ENCODE assay signal across 28 mouse cellular contexts in the genomic region with DNA sequence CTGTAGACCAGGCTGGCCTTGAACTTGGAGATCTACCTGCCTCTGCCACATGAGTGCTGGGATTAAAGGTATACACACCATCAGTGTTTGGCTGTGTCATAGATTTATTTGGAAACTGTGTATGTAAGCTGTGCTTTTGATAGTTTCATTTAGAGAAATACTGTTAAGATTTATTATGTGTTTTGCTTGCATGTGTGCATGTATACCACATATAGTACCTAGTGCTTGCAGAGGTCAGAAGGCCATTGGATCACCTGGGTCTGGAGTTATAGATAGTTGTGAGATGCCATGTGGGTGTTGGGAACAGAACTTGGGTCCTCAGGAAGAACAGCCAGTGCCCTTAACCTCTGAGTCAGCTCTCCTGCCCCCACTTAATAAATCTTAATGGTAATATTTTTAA.
"Had no signal": no experiment of that assay in that cellular context is flagged by ENCODE, and none has a peak within 500 bp of the region (broad histone marks: within the 10 kb centered on the region; RNA-seq: fewer than 3 reads in every experiment).

No protein-coding gene starts in this region.

- H3K4me3 ChIP-seq: embryonic facial prominence, embryonic 10.5 days; embryonic facial prominence, embryonic 12.5 days; embryonic facial prominence, embryonic 13.5 days; embryonic facial prominence, embryonic 15.5 days; erythroblast, embryonic 14.5 days; forebrain, embryonic 10.5 days; forebrain, embryonic 12.5 days; forebrain, embryonic 13.5 days; forebrain, embryonic 15.5 days; gastrocnemius, adult 2 months; heart, adult 2 months had no signal

- H3K9me3 ChIP-seq: embryonic facial prominence, embryonic 10.5 days; embryonic facial prominence, embryonic 12.5 days; embryonic facial prominence, embryonic 15.5 days; forebrain, embryonic 10.5 days; forebrain, embryonic 12.5 days; forebrain, embryonic 13.5 days; forebrain, embryonic 15.5 days had no signal

- H3K4me1 ChIP-seq: embryonic facial prominence, embryonic 10.5 days; embryonic facial prominence, embryonic 12.5 days; embryonic facial prominence, embryonic 13.5 days; embryonic facial prominence, embryonic 15.5 days; forebrain, embryonic 10.5 days; forebrain, embryonic 12.5 days; forebrain, embryonic 13.5 days; forebrain, embryonic 15.5 days had no signal

- H3K4me2 ChIP-seq: embryonic facial prominence, embryonic 12.5 days; embryonic facial prominence, embryonic 13.5 days; embryonic facial prominence, embryonic 15.5 days; forebrain, embryonic 12.5 days; forebrain, embryonic 13.5 days; forebrain, embryonic 15.5 days had no signal

- H3K27ac ChIP-seq: embryonic facial prominence, embryonic 10.5 days; embryonic facial prominence, embryonic 12.5 days; embryonic facial prominence, embryonic 13.5 days; embryonic facial prominence, embryonic 15.5 days; forebrain, embryonic 10.5 days; forebrain, embryonic 12.5 days; forebrain, embryonic 13.5 days; forebrain, embryonic 15.5 days; gastrocnemius, adult 2 months; heart, adult 2 months had no signal

- H3K9ac ChIP-seq: embryonic facial prominence, embryonic 12.5 days; embryonic facial prominence, embryonic 13.5 days; embryonic facial prominence, embryonic 15.5 days; forebrain, embryonic 12.5 days; forebrain, embryonic 13.5 days; forebrain, embryonic 15.5 days; forebrain, postnatal 0 days had no signal

- H3K27me3 ChIP-seq: embryonic facial prominence, embryonic 12.5 days; embryonic facial prominence, embryonic 13.5 days; embryonic facial prominence, embryonic 15.5 days; forebrain, embryonic 12.5 days; forebrain, embryonic 13.5 days; forebrain, embryonic 15.5 days had no signal

- ATAC-seq: forebrain, embryonic 13.5 days; forebrain, embryonic 14.5 days; forebrain, embryonic 15.5 days; forebrain, embryonic 16.5 days; forebrain, postnatal 0 days had no signal

- DNase-seq: cerebellum, adult 2 months; cerebellum, adult 8-10 months; cerebellum, adult 9-10 months; cerebellum, adult 9-11 months; cerebellum, postnatal 10 days; cerebellum, postnatal 14 days; cerebellum, postnatal 25 days; cerebellum, postnatal 36 days; embryo, embryonic 11 days; forebrain, postnatal 0 days; gastrocnemius, adult 2 months; gastrocnemius, postnatal 10 days; gastrocnemius, postnatal 14 days; gastrocnemius, postnatal 25 days; gastrocnemius, postnatal 36 days; heart, adult 18-20 months; heart, adult 2 months had no signal
